Mouse (Mus musculus) midbrain, embryonic 16.5 days (tissue): ENCODE measurements around the gene Ccdc14. TPM values are rescaled to one million over a fixed set of nuclear protein-coding genes. Genes with fewer than 3 reads are reported as not detected.

Experiments used
- ATAC-seq: fragments of 200-750 bp; cut with Nextera tagmentation; 2 replicates; pipeline ENCODE4 v1.8.0; 2017; ENCODE audit warnings: moderate TSS enrichment
- H3K27ac ChIP-seq: fragments of 300-500 bp; sonication (generic); 2 replicates; pipeline ENCODE4 v1.5.1; 2014; ENCODE audit warnings: mild to moderate bottlenecking, low read length, mixed read lengths
- H3K27me3 ChIP-seq: fragments of 300-500 bp; sonication (generic); 2 replicates; pipeline ENCODE4 v1.6.1; 2014; ENCODE audit warnings: low read depth, low read length, mixed read lengths; ENCODE audit not compliant: control insufficient read depth, insufficient read depth
- H3K36me3 ChIP-seq: fragments of 300-500 bp; sonication (generic); 2 replicates; pipeline ENCODE4 v1.6.1; 2014; ENCODE audit warnings: mild to moderate bottlenecking, low read length, moderate library complexity, mixed read lengths; ENCODE audit not compliant: control insufficient read depth, insufficient read depth
- H3K4me1 ChIP-seq: fragments of 300-500 bp; sonication (generic); 2 replicates; pipeline ENCODE4 v1.6.1; 2014; ENCODE audit warnings: mild to moderate bottlenecking, low read length, mixed read lengths; ENCODE audit not compliant: control insufficient read depth, insufficient read depth
- H3K4me2 ChIP-seq: fragments of 300-500 bp; sonication (generic); 2 replicates; pipeline ENCODE4 v1.6.1; 2014; ENCODE audit warnings: mild to moderate bottlenecking, low read length, mixed read lengths
- H3K4me3 ChIP-seq: fragments of 300-500 bp; sonication (generic); 2 replicates; pipeline ENCODE4 v1.5.1; 2014; ENCODE audit warnings: low read depth, mild to moderate bottlenecking, low read length, moderate library complexity, mixed read lengths
- H3K9ac ChIP-seq: fragments of 300-500 bp; sonication (generic); 2 replicates; pipeline ENCODE4 v1.6.1; 2014; ENCODE audit warnings: low read depth, low read length, mixed read lengths
- H3K9me3 ChIP-seq: fragments of 300-500 bp; sonication (generic); replicated peaks from 2 replicates; pipeline ENCODE4 v1.6.1; 2014; ENCODE audit warnings: mild to moderate bottlenecking, low read length, mixed read lengths; ENCODE audit not compliant: control insufficient read depth, poor library complexity, severe bottlenecking
- WGBS: fragments of 180-500 bp; shearing (Covaris S2); extraction: QIAGEN DNeasy Blood & Tissue Kit; methylation state at CpG from one replicate; pipeline ENCODE4 v1.1.7; 2014; 5-methylcytosine and 5-hydroxymethylcytosine counted together
- polyA plus RNA-seq: library from polyadenylated mRNA; unstranded; fragments of >200 nt; fragmentation: Nextera tagmentation; extraction: Ambion mirVana; gene quantifications from 2 replicates; pipeline ENCODE4 v1.2.1, GENCODE M21; 2015

The Ccdc14 gene
- polyA plus RNA-seq, 1 experiment from 2014 or later = 3.2 TPM

DNA sequence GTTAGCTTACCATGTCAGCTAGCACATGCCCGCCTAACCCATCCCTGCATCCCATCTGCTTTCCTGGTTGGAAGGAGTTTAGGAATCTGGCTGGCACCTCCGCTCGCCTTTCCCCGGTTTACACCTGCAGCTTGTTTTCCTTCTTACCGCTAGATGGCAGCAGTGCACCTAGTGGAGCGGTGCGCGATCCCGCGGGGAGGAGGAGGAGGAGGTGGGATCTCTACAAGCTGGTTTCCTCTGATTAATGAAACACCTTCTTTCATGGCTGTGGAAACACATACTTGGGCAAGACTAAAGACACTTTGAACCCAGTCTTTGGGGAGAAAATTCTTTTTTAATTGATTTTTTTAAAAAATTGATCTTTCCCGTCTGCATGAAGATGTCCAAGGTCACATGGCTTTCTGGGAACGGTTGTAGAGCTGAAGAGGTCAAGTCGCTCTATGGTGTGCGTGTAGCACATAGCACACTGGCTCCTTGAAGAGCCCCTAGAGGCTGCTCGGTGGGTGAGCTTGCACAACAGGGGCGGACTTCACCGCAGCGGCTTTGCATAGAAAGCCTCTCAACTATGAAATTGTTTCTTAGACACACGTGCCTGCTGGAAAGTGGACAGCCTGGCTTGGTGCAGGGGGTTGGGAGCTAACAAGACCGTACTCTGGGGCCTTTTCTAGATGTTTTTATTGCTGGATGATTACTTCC, 23.2 kb upstream of the Ccdc14 start:
- Histone ChIP-seq H3K9ac (no peak overlapping the region), H3K9me3 (no peaks in the 10 kb centered on the region), H3K4me1 (0 out of 2 replicates have a peak, but pooled peaks cover 2% of the 10 kb centered on the region), H3K27me3 (peaks cover 7% of the 10 kb centered on the region), H3K4me3 (peak overlapping the region; percentile 17), H3K27ac (no peak overlapping the region), H3K36me3 (no peaks in the 10 kb centered on the region), H3K4me2 (peak overlapping the region; percentile 48)
- peak; percentile 81 for ATAC-seq
- WGBS = 3% methylated on average over 20 of the region's 20 CpGs

DNA sequence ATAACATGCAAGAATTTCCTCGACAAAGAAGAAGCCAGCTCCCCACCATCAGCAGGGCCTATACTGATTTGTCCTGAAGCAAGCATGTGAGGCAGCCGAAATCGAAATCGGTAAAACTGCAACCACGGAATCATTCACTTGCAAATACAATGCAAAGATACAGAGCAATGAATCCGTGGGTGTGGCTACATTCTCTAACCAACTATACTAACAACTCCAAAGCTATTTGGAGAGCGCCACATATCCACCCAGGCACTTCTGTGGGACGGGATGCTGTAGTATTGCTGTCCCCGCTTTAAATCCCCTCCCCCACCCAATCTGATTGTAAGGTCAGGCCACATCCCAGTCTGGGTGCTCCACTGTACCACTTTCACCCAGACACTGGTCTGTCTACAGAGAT, 22.1 kb upstream of the Ccdc14 start:
- Histone ChIP-seq H3K9me3 (no peaks in the 10 kb centered on the region), H3K36me3 (no peaks in the 10 kb centered on the region), H3K4me3 (no peak overlapping the region), H3K4me1 (0 out of 2 replicates have a peak, but pooled peaks cover 2% of the 10 kb centered on the region), H3K9ac (no peak overlapping the region), H3K27ac (no peak overlapping the region), H3K27me3 (peaks cover 7% of the 10 kb centered on the region), H3K4me2 (no peak overlapping the region)
- 75% methylated on average over 9 of the region's 9 CpGs for WGBS
- ATAC-seq = no peak

DNA sequence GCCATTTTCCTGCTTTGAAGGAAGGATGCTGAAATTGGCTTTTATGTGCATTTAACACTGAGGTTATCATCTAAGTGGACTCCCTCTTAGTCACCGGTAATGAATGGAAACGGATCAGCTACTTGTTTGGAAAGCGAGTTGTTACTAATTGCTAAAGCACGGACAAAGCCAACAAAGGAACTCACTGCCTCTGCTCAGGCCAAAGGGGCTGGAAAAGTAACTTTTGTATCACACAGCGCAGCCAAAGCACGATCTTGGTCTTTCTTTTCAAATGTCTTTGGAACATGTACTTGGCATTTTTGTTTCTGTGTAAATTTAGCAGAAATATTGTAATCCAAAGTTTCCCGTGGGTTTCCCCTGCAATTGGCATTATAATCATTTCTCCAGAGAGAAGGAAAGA, 18.4 kb upstream of the Ccdc14 start:
- ATAC-seq = no peak
- Histone ChIP-seq H3K9ac (no peak overlapping the region), H3K4me1 (0 out of 2 replicates have a peak, but pooled peaks cover 2% of the 10 kb centered on the region), H3K9me3 (no peaks in the 10 kb centered on the region), H3K4me3 (no peak overlapping the region), H3K27ac (no peak overlapping the region), H3K27me3 (peaks cover 7% of the 10 kb centered on the region), H3K36me3 (no peaks in the 10 kb centered on the region), H3K4me2 (no peak overlapping the region)
- 43% methylated on average over 7 of the region's 7 CpGs for WGBS

- Histone ChIP-seq H3K36me3 (no peaks in the 10 kb centered on the region), H3K9me3 (no peaks in the 10 kb centered on the region), H3K4me2 (no peak overlapping the region), H3K9ac (no peak overlapping the region), H3K4me3 (no peak overlapping the region), H3K4me1 (no peaks in the 10 kb centered on the region), H3K27me3 (peaks cover 7% of the 10 kb centered on the region), H3K27ac (no peak overlapping the region)
- ATAC-seq = no peak
- 61% methylated on average over 3 of the region's 3 CpGs for WGBS
Observed at GRCm38 (mm10) chr16:34672822-34673221, 17.6 kb upstream of the Ccdc14 start.

DNA sequence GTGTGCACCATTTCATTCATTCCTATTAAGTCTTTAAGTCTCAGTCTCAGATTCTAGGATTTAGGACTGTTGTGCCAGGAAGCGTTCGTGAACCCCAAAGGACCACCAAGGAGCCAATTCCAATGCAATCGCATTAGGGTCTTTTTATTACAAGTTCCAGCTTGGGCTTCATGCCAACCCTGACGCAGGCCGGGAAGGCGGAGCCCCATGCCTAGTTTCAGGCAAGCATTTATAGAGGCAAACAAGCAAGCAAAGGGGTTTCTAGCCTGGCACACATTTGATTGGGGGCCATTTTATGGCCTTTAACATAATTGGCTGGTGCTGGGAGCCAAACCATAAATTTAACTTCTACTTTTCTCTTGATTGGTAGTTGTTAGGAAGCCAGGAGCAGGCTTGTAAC, 16.1 kb upstream of the Ccdc14 start:
- Histone ChIP-seq H3K4me2 (no peak overlapping the region), H3K27ac (no peak overlapping the region), H3K4me1 (no peaks in the 10 kb centered on the region), H3K36me3 (no peaks in the 10 kb centered on the region), H3K9me3 (no peaks in the 10 kb centered on the region), H3K9ac (no peak overlapping the region), H3K27me3 (no peaks in the 10 kb centered on the region), H3K4me3 (no peak overlapping the region)
- WGBS = 67% methylated on average over 6 of the region's 6 CpGs
- no peak for ATAC-seq

GRCm38 (mm10) chr16:34681823-34682222, 8.6 kb upstream of the Ccdc14 start:
- H3K27ac ChIP-seq = no peak overlapping the region
- no peak overlapping the region for H3K4me3 ChIP-seq
- no peak overlapping the region for H3K4me2 ChIP-seq
- no peaks in the 10 kb centered on the region for H3K9me3 ChIP-seq
- no peak overlapping the region for H3K9ac ChIP-seq
- H3K27me3 ChIP-seq = no peaks in the 10 kb centered on the region
- H3K36me3 ChIP-seq = no peaks in the 10 kb centered on the region
- ATAC-seq = no peak
- no peaks in the 10 kb centered on the region for H3K4me1 ChIP-seq

DNA sequence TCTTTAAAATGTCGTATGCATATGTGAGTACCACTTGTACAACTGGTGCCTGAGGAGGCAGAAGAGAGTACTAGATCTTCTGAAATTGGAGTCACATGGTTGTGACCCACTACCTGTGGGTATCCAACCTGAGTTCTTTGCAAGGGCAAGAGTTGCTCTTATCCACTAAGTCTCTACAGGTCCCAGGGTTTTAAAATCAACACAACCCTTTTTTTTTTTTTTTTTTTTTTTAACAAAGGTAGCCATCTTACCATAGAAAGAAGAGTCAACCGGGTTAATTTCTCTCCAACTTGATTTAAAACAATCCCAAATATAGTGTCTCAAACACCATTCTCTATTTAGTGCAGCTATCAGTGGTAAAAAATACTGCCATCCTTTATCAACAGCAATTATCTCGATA, 537 bp upstream of the Ccdc14 start:
- no peaks in the 10 kb centered on the region for H3K36me3 ChIP-seq
- no peaks in the 10 kb centered on the region for H3K9me3 ChIP-seq
- no peaks in the 10 kb centered on the region for H3K27me3 ChIP-seq
- 76% methylated on average over 3 of the region's 3 CpGs for WGBS
- peak overlapping the region; percentile 63 for H3K4me3 ChIP-seq
- H3K9ac ChIP-seq = no peak overlapping the region
- H3K4me1 ChIP-seq = peaks cover 6% of the 10 kb centered on the region
- H3K4me2 ChIP-seq = peak overlapping the region; percentile 84; the same call in 1 of the 2 replicates
- peak; percentile 23; the same call in 1 of the 2 replicates for ATAC-seq
- peak overlapping the region; percentile 77; the same call in 1 of the 2 replicates for H3K27ac ChIP-seq

DNA sequence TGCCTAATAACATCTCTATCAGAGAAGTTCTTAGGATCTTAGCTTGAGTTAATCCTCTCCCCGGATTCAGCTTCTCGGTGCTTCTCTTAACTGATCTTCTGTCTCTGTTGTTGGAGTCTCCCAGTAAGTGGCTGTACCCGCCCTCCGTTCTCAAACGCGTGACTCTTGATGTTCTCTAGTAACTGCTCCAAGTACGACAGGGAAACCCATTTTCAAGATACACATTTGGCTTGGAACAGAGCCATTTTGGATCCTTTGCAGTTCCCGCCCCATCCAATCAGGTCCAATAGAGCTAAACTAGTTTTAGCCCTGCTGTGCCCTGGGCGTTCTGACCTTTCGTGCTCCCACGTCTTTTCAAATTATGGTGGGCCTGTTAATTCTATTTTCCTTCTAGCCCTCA, 740 bp downstream of the Ccdc14 start:
- Histone ChIP-seq H3K27ac (peak overlapping the region; percentile 77), H3K4me2 (peak overlapping the region; percentile 84)
- ATAC-seq = peak; percentile 12; the same call in 1 of the 2 replicates

GRCm38 (mm10) chr16:34694477-34694876, 4.1 kb downstream of the Ccdc14 start:
- H3K9me3 ChIP-seq = no peaks in the 10 kb centered on the region
- H3K27ac ChIP-seq = no peak overlapping the region
- no peaks in the 10 kb centered on the region for H3K27me3 ChIP-seq
- no peak overlapping the region for H3K9ac ChIP-seq
- H3K4me2 ChIP-seq = no peak overlapping the region
- H3K4me1 ChIP-seq = peaks cover 6% of the 10 kb centered on the region
- 94% methylated on average over 6 of the region's 7 CpGs for WGBS
- no peak for ATAC-seq
- H3K4me3 ChIP-seq = no peak overlapping the region
- no peaks in the 10 kb centered on the region for H3K36me3 ChIP-seq

More for the DNA sequence above, 740 bp downstream of the Ccdc14 start:
- Histone ChIP-seq H3K4me3 (peak overlapping the region; percentile 63), H3K9me3 (no peaks in the 10 kb centered on the region), H3K36me3 (no peaks in the 10 kb centered on the region), H3K4me1 (peaks cover 6% of the 10 kb centered on the region), H3K27me3 (no peaks in the 10 kb centered on the region), H3K9ac (peak overlapping the region; percentile 67)
- WGBS = 8% methylated on average over 11 of the region's 11 CpGs
